Mouse (Mus musculus) small intestine, adult 2 months (tissue): ENCODE data around the gene Haus5.

Experiments used
- CTCF ChIP-seq: fragments of 200-500 bp; IDR thresholded peaks from 2 replicates; pipeline ENCODE4 v1.5.1; 2012; ENCODE audit warnings: low read depth, mild to moderate bottlenecking, control low read depth, inconsistent platforms, low read length, moderate library complexity, mixed read lengths; ENCODE audit not compliant: insufficient replicate concordance, insufficient read length; ENCODE audit errors: extremely low read depth
- POLR2A ChIP-seq: fragments of 200-500 bp; IDR thresholded peaks from 2 replicates; pipeline ENCODE4 v1.6.1; 2012; ENCODE audit warnings: low read depth, mild to moderate bottlenecking, control low read depth, inconsistent platforms, low read length, moderate library complexity

GRCm38 (mm10) chr7:30649591-30650540 lies 14.9 kb downstream of the Haus5 start, which contains the start of gene Rbm42:
- TF ChIP-seq CTCF: no peak
- TF ChIP-seq POLR2A: peak; percentile 66
